Mouse (Mus musculus): ENCODE measurements around the gene Cirbp.

Gene Cirbp

DNA sequence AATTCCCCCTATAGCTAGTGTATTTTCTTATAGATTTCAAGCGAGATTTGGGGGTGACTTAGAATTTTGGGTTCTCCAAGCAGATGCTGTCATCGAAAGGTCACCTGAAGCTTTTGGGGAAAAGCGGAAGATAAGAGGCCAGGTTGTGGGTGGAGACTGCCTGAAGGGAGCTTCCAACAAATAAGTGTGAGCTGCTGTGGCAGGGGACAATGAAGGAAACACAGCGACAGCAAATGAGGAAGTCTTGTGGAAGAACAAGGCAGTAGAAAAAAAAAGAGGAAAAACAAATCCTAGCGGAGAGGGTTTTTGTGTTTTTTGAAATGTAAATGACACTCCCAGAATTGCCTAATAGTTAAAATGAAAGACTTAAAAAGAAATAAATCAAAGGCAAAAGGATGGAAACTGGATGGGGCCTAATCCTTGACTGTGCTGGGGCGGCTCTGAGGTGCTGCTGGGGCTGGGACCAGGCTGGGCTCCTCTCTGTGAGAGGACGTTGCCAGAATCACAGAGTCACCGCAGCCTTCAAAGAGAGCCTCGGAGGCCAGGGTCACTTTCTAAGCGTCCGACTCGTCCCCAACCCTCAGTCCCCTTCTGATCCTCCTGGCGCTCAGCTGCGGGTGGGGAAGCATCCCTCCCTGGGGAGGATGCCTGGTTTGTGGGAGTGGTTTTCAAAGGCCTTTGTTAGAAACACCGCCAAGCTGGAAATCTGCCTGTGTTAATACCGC, 49.4 kb downstream of the Cirbp start:
- DNase-seq (ENCODE audit: low read depth) = no peak

DNA sequence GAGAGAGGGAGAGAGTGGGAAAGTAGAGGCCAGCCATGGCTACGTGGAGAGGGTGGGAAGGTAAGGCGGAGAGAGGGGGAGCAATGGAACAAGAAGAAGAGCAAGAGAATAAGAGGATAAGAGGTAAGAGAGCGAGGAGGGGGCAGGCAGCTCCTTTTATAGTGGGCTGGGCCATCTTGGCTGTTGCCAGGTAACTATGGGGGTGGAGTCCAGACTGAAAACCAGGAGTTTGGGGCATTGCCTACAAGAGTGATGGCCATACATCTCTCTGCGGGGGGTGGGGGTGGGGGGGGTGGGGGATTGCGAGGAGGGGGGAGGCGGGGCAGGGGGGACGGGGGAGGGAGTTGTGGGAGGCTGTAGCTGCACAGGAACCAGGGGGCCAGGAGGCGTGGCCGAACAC, 54.9 kb downstream of the Cirbp start:
- DNase-seq (ENCODE audit: low read depth) = no peak

All from NIH3T3 (cell line).